Mouse (Mus musculus) spleen, adult 2 months (tissue): ENCODE results near the gene Elovl5.

Source experiments
- CTCF ChIP-seq: fragments of 200-500 bp; IDR thresholded peaks from 2 replicates; pipeline ENCODE4 v1.5.1; 2011; ENCODE audit warnings: mild to moderate bottlenecking, inconsistent platforms; ENCODE audit not compliant: insufficient read depth, insufficient read length, insufficient replicate concordance; ENCODE audit errors: extremely low read depth
- POLR2A ChIP-seq: fragments of 200-500 bp; IDR thresholded peaks from 2 replicates; pipeline ENCODE4 v1.6.1; 2011; ENCODE audit warnings: low read depth, low read length, inconsistent platforms

DNA sequence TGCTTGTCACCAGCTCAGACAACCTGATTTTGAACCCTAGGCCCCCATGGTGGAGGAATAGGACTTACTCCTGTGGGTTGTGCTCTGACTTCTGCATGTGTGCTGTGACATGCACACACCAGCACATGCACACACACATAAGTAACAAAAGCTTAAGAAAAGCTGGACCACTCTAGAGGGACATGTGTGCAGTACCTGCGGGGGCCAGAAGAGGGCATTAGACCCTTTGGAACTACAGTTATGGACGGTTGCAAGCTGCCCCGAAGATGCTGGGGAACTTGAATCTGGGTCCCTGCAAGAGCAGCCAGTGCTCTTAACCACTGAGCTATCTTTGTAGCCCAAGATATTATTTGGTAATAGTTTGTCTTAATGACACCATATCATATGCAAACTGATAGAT lies 88.3 kb downstream of the Elovl5 start:
- TF ChIP-seq CTCF = peak; percentile 44; the same call in 1 of the 2 replicates
- TF ChIP-seq POLR2A = no peak
